Mouse (Mus musculus) olfactory bulb, adult 2 months (tissue): Measurements from ENCODE around the gene Myl4.

Source experiments
- CTCF ChIP-seq: fragments of 200-500 bp; IDR thresholded peaks from 2 replicates; pipeline ENCODE4 v1.5.1; 2012; ENCODE audit warnings: low read depth, mild to moderate bottlenecking, low read length, moderate library complexity; ENCODE audit not compliant: insufficient read depth
- POLR2A ChIP-seq: fragments of 200-500 bp; IDR thresholded peaks from 2 replicates; pipeline ENCODE4 v1.6.1; 2012; ENCODE audit warnings: mild to moderate bottlenecking, low read depth, low read length, moderate library complexity; ENCODE audit not compliant: insufficient read depth

- TF ChIP-seq CTCF (no peak), POLR2A (no peak)
These were observed 21.6 kb downstream of the Myl4 start for GRCm38 (mm10) chr11:104572091-104572490.
